Mouse (Mus musculus): ENCODE data around the gene Ksr2.

GRCm38 (mm10) chr5:117607761-117608309 is 194.0 kb downstream of the Ksr2 start:
- TF ChIP-seq CTCF (conservative IDR thresholded peaks at IDR 0.05; ENCODE audit: low read length) (no peak), POU5F1 (IDR thresholded peaks at IDR 0.05; ENCODE audit: borderline replicate concordance, low read length) (no peak)
